In genomic region chr6:115695124-115695523, GRCm38 (mm10) we compare ENCODE assay signal across 13 mouse cellular contexts. TPM values are rescaled to one million over a fixed set of nuclear protein-coding genes. Genes with fewer than 3 reads are reported as not detected.
DNase-seq lines count a peak whose midpoint lies in the region; ATAC-seq and TF ChIP-seq lines count a peak whose summit lies in the region.
"Had no signal": no experiment of that assay in that cellular context is flagged by ENCODE, and none has a peak within 500 bp of the region (broad histone marks: within the 10 kb centered on the region; RNA-seq: fewer than 3 reads in every experiment).

No protein-coding gene starts in this region.

- DNase-seq in gastrocnemius, postnatal 25 days: peak; percentile 17
- no peak for DNase-seq in gastrocnemius, postnatal 14 days
- DNase-seq in heart, adult 8-10 months (ENCODE audit: low spot score): peak; percentile 34
- peak; percentile 29 to 51 for DNase-seq in heart, postnatal 14 days
- no peak for DNase-seq in kidney, adult 9 months

- 58% methylated on average over 7 of the region's 7 CpGs for WGBS in forebrain, embryonic 13.5 days
- WGBS in hindbrain, embryonic 13.5 days: 60% methylated on average over 7 of the region's 7 CpGs

- TF ChIP-seq POLR2A in ES-Bruce4 (IDR thresholded peaks at IDR 0.05; ENCODE audit: insufficient read depth, low read length): no peak

- ATAC-seq in forebrain, embryonic 13.5 days: no peak
- ATAC-seq in hindbrain, embryonic 13.5 days (ENCODE audit: low FRiP score): no peak
- ATAC-seq: intestine, embryonic 15.5 days had no signal

- no peaks in the 10 kb centered on the region for H3K9me3 ChIP-seq in ES-Bruce4 (replicated peaks; ENCODE audit: control insufficient read depth, insufficient read depth, low read length, poor library complexity, severe bottlenecking)
- H3K9me3 ChIP-seq in forebrain, embryonic 13.5 days (replicated peaks): no peaks in the 10 kb centered on the region
- H3K9me3 ChIP-seq in hindbrain, embryonic 13.5 days: no peaks in the 10 kb centered on the region
- H3K9me3 ChIP-seq: G1E; hindbrain, embryonic 10.5 days; intestine, embryonic 15.5 days; neural tube, embryonic 15.5 days had no signal

- no peaks in the 10 kb centered on the region for H3K27me3 ChIP-seq in ES-Bruce4 (ENCODE audit: control insufficient read depth, insufficient read depth, low read length, poor library complexity, severe bottlenecking)
- no peaks in the 10 kb centered on the region for H3K27me3 ChIP-seq in forebrain, embryonic 13.5 days
- no peaks in the 10 kb centered on the region for H3K27me3 ChIP-seq in hindbrain, embryonic 13.5 days
- H3K27me3 ChIP-seq: intestine, embryonic 15.5 days; neural tube, embryonic 15.5 days had no signal

- H3K4me1 ChIP-seq in ES-Bruce4 (ENCODE audit: control insufficient read depth, insufficient read depth, low read length): peaks cover 7% of the 10 kb centered on the region
- H3K4me1 ChIP-seq in forebrain, embryonic 13.5 days: no peaks in the 10 kb centered on the region
- no peaks in the 10 kb centered on the region for H3K4me1 ChIP-seq in hindbrain, embryonic 13.5 days (replicated peaks)
- H3K4me1 ChIP-seq: neural tube, embryonic 15.5 days had no signal

- TF ChIP-seq EP300 in ES-Bruce4 (IDR thresholded peaks at IDR 0.05; ENCODE audit: insufficient read depth, low read depth, low read length): no peak

- no peaks in the 10 kb centered on the region for H3K36me3 ChIP-seq in ES-Bruce4 (ENCODE audit: control insufficient read depth, insufficient read depth, low read length, poor library complexity, severe bottlenecking)
- H3K36me3 ChIP-seq in forebrain, embryonic 13.5 days (ENCODE audit: poor library complexity, severe bottlenecking): no peaks in the 10 kb centered on the region
- no peaks in the 10 kb centered on the region for H3K36me3 ChIP-seq in hindbrain, embryonic 13.5 days
- H3K36me3 ChIP-seq: G1E; hindbrain, embryonic 10.5 days; intestine, embryonic 15.5 days; neural tube, embryonic 15.5 days had no signal

- H3K27ac ChIP-seq in ES-Bruce4 (ENCODE audit: insufficient read depth, low read length): no peak overlapping the region
- no peak overlapping the region for H3K27ac ChIP-seq in forebrain, embryonic 13.5 days
- H3K27ac ChIP-seq in hindbrain, embryonic 13.5 days: no peak overlapping the region
- H3K27ac ChIP-seq: hindbrain, embryonic 10.5 days; intestine, embryonic 15.5 days; neural tube, embryonic 15.5 days had no signal

- no peak overlapping the region for H3K4me2 ChIP-seq in forebrain, embryonic 13.5 days
- no peak overlapping the region for H3K4me2 ChIP-seq in hindbrain, embryonic 13.5 days
- H3K4me2 ChIP-seq: intestine, embryonic 15.5 days; neural tube, embryonic 15.5 days had no signal

- 0 out of 2 replicates have a peak overlapping the region, but pooled peaks have one; percentile 2 for H3K9ac ChIP-seq in ES-Bruce4 (ENCODE audit: low read depth, poor library complexity, severe bottlenecking)
- no peak overlapping the region for H3K9ac ChIP-seq in forebrain, embryonic 13.5 days
- no peak overlapping the region for H3K9ac ChIP-seq in hindbrain, embryonic 13.5 days
- H3K9ac ChIP-seq: intestine, embryonic 15.5 days; neural tube, embryonic 15.5 days had no signal

- H3K4me3 ChIP-seq in ES-Bruce4 (ENCODE audit: low read depth, low read length): no peak overlapping the region
- H3K4me3 ChIP-seq in forebrain, embryonic 13.5 days: no peak overlapping the region
- no peak overlapping the region for H3K4me3 ChIP-seq in hindbrain, embryonic 13.5 days
- H3K4me3 ChIP-seq: erythroblast, embryonic 14.5 days; hindbrain, embryonic 10.5 days; intestine, embryonic 15.5 days; neural tube, embryonic 15.5 days had no signal

- intact Hi-C loops in gastrocnemius, postnatal 14 days (cut with DNase I; ENCODE audit: low total_unique reads): no loop called here
- intact Hi-C loops in heart, postnatal 14 days (cut with DNase I): no loop called here

- no peak for TF ChIP-seq CTCF in ES-Bruce4 (IDR thresholded peaks at IDR 0.05; ENCODE audit: low read depth, low read length)

RNA-seq across cellular contexts. Expression of gene Raf1, which starts 18.7 kb away (rescaled TPM):
- total RNA-seq in gastrocnemius, postnatal 25 days (2021): 100 to 1,000 TPM; 105 to 129 TPM
- 10 to 100 TPM; 88.8 to 92.8 TPM for total RNA-seq in gastrocnemius, postnatal 14 days (2021)
- polyA plus RNA-seq in ES-Bruce4 (2011; ENCODE audit: insufficient read depth, insufficient read length, low read depth, missing spikeins): 67.7 and 81.1 TPM in 2 replicates
- 100 to 1,000 TPM in 3 of 4 experiments, 10 to 100 TPM in 1; 97.6 to 104 (median 102) TPM for total RNA-seq in heart, adult 8-10 months (2022)
- total RNA-seq in heart, postnatal 14 days (2021): 100 to 1,000 TPM; 106 to 112 TPM
- 137 and 156 TPM in 2 replicates for polyA plus RNA-seq in forebrain, embryonic 13.5 days (2015; fragmentation: Nextera tagmentation; extraction: Ambion mirVana)
- 147 and 149 TPM in 2 replicates for polyA plus RNA-seq in hindbrain, embryonic 13.5 days (2015; fragmentation: Nextera tagmentation; extraction: Ambion mirVana)

Comparison
In these comparisons a context has a peak if more than half of its experiments do, and no peak if none do; other contexts are left out.
1. DNase-seq: peak in gastrocnemius, postnatal 25 days (single experiment), heart, adult 8-10 months (single experiment) and heart, postnatal 14 days (2 of 2); none in gastrocnemius, postnatal 14 days (single experiment) and kidney, adult 9 months (single experiment).